Mouse (Mus musculus): ENCODE measurements around the gene Xylb. TPM values are rescaled to one million over a fixed set of nuclear protein-coding genes. Genes with fewer than 3 reads are reported as not detected.
A peak's percentile ranks its signal among the peaks of the same experiment; 100 is the strongest.

The Xylb gene
- total RNA-seq, 2 experiments from 2014 or later: 0.13 to 0.14 TPM

DNA sequence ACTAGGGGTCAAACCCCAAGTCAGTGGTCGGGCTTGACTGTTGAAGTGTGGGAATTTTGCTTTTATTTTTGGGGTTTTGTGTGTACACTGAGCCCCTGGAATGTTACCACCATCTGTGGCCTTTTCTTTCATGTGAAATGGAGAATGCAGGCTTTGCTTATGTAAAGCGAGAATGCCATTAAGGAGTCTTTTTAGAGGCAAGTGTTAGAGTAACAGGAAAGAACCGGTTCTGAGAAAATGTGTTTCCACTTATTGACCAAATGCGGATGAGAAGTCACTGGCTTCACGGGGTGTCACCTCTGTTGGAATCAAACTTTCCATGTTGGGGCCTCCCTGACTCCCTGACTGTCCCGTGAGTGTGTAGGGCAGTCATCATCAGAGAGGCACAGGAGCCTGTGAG lies 18.4 kb downstream of the Xylb start:
- no peak for TF ChIP-seq CTCF (IDR thresholded peaks at IDR 0.05)
- Histone ChIP-seq H3K27ac (no peak overlapping the region), H3K4me3 (no peak overlapping the region)
- no peak for DNase-seq
- intact Hi-C loops (cut with DNase I): no loop called here

DNA sequence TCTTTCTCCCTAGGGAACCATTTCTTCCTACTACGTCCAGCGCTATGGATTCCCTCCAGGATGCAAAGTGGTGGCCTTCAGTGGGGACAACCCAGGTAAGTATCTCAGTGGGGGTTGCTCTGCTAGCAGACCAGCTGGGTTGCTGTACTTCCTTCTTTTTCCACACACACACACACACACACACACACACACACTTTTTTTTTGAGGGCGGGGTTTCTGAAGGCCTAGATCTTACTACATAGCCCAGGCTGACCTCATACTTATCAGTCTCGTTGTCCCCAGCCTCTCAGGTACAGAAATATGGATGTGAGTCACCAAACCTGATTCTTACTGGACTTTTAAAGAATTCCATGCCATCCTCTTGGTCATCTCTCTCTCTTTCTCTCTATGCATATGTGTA lies 21.1 kb downstream of the Xylb start:
- H3K4me3 ChIP-seq: no peak overlapping the region
- no peak for DNase-seq
- intact Hi-C loops (cut with DNase I): no loop called here
- no peak overlapping the region for H3K27ac ChIP-seq
- no peak for TF ChIP-seq CTCF (IDR thresholded peaks at IDR 0.05)

GRCm38 (mm10) chr9:119382603-119383002 lies 25.4 kb downstream of the Xylb start:
- TF ChIP-seq CTCF (IDR thresholded peaks at IDR 0.05): no peak
- intact Hi-C loops (cut with DNase I): no loop called here

DNA sequence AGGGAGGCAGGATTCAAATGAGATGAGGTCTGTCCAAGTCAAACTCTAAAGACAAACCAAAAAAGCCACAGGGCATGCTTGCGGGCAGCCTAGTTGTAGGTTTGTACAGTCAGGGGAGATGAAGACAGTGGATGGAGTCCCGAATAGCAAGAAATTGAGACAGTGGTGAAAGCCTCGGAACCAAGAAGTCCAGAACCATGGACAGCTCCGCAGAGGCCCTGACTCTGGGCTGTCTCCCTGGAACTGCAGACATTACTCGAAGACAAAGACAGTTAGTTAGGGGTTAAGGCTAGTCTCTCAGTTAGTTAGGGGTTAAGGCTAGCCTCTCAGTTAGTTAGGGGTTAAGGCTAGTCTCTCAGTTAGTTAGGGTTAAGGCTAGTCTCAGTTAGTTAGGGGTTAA lies 31.8 kb downstream of the Xylb start:
- no peak for TF ChIP-seq CTCF (IDR thresholded peaks at IDR 0.05)
- Histone ChIP-seq H3K4me3 (no peak overlapping the region), H3K27ac (no peak overlapping the region)
- intact Hi-C loops (cut with DNase I): no loop called here
- DNase-seq: no peak

More at GRCm38 (mm10) chr9:119382603-119383002, 25.4 kb downstream of the Xylb start:
- DNase-seq: no peak
- Histone ChIP-seq H3K27ac (no peak overlapping the region), H3K4me3 (no peak overlapping the region)

GRCm38 (mm10) chr9:119390214-119390613 lies 33.0 kb downstream of the Xylb start:
- intact Hi-C loops (cut with DNase I): no loop called here
- H3K27ac ChIP-seq: no peak overlapping the region
- TF ChIP-seq CTCF (IDR thresholded peaks at IDR 0.05): no peak

DNA sequence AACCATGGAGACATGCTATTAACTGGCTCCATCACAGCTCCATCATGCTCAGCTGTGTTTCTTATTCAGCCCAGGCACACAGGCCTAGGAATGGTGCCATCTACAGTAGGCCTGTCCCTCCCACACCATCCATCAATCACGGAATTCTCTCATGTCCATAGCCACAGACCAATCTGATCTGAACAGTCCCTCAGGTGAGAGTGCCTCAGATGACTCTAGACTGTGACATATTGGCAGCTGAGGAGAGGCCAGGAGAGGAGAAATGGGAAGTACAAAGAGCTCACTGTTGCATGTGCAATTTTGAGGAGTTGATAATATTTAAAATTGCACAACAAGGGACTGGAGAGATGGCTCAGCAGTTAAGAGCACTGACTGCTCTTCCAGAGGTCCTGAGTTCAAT lies 37.6 kb downstream of the Xylb start:
- Histone ChIP-seq H3K27ac (no peak overlapping the region), H3K4me3 (no peak overlapping the region)
- no peak for DNase-seq
- no peak for TF ChIP-seq CTCF (IDR thresholded peaks at IDR 0.05)
- intact Hi-C loops (cut with DNase I): no loop called here

More at GRCm38 (mm10) chr9:119390214-119390613, 33.0 kb downstream of the Xylb start:
- H3K4me3 ChIP-seq: no peak overlapping the region
- no peak for DNase-seq

DNA sequence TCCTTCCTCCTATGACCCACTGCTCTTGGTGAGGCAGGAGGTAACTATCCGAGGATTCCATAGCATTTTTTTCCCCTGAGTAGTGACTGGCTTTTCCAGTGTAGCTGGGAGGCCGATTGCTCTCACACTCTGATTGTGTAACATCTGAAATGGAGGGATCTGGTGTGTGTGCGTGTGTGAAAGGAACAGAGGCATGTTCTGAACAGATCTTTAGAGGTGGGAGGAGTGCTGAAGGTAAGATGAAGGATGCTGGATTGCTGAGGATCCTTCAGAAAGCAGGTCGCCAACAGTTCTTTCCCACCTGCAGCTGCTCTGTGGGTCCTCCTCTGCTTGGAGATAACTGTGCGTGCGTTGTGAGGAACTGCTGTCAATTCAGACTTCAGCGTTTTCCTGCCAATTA lies 44.2 kb downstream of the Xylb start:
- DNase-seq: no peak
- no peak for TF ChIP-seq CTCF (IDR thresholded peaks at IDR 0.05)
- intact Hi-C loops (cut with DNase I): loop anchor here (2.0 kb wide), 1 partner anchor 45 kb away; the partner anchor contains the start of gene Xylb
- peak overlapping the region; percentile 93 for H3K27ac ChIP-seq
- H3K4me3 ChIP-seq: peak overlapping the region; percentile 95

- DNase-seq: peak; percentile 97
- peak; percentile 61 for TF ChIP-seq CTCF (IDR thresholded peaks at IDR 0.05)
- Histone ChIP-seq H3K4me3 (peak within 1 kb of the TSS; percentile 95), H3K27ac (peak within 1 kb of the TSS; percentile 93)
- intact Hi-C loops (cut with DNase I): loop anchor here (2.0 kb wide), 2 partner anchors 25 to 45 kb away; partner anchors contain the start of gene Xylb
Measured at GRCm38 (mm10) chr9:119401801-119402214, 44.6 kb downstream of the Xylb start, which contains the start of gene Acvr2b. Gene Acvr2b (plus strand): TSS chr9:119402118.

DNA sequence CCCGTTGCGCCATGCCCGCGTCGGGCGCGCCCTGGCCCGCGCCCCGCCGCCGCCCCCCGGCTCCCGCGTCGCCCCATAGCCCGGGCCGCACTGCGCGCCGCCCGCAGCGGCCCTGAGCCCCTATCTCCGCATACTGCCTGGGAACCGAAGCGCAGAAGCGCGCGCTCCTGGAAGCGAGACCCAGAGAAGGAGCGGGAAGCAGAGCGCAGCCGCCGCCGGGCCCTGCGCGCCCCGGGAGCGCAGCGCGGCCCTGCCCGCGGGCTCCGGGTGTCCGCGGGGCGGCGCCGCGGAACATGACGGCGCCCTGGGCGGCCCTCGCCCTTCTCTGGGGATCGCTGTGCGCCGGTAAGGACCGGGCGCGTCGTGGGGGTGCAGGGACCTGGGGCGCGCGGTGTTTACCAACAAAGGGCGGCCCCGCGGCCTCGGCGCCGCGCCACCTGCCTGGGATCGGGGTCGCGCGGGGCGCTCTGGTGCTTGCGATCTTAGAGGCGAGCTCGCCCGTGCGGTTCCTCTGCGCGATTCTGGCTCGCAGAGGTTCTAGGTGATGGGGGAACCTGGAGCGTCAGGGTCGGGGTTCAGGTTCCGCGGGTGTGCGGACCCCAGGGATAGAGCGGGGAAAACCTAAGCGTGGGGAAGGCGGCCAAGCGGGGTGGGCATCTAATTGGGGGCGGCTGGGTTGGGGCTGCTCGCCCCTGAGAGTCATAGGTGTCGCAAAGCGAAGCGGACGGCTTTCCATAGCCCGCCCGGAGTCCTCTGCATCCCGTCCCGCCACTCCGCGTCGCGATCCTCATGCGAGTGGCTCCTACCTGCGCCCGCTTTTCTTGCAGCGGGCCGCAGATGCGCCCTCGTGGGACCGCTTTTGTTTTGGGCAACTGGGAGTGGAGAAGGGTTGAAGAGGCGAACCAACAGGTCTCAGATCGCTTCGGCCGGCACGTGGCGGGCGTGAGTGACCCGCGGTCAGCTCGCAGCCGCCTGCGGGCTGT lies 45.4 kb downstream of the Xylb start:
- peak; percentile 76 for DNase-seq
- intact Hi-C loops (cut with DNase I): loop anchor here (2.0 kb wide), 1 partner anchor 24 kb away; no protein-coding TSS in a partner anchor
- Histone ChIP-seq H3K4me3 (peak overlapping the region; percentile 95), H3K27ac (peak overlapping the region; percentile 93)
- TF ChIP-seq CTCF (IDR thresholded peaks at IDR 0.05): peak; percentile 25; the same call in 1 of the 2 replicates

DNA sequence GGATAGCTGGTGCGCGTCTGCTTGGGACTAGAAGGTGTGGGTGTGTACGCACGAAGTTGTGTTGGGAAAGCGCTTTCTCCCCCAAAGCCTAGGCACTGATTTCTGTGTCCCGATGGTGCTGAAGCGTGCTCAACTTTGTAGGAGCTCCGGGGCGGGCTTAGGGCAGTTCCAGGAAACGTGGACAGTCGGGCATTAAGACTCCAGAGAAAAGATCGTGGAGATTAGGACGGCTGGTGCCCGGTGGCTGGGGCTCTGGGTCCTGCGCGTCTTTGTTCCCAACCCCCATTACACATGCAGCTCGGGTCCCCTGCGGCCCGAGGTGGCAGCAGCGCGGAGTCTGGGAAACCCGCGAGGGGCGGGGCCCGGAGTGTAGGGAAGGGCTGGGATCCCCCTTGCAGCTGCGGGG lies 46.1 kb downstream of the Xylb start:
- peak overlapping the region; percentile 95 for H3K4me3 ChIP-seq
- TF ChIP-seq CTCF (IDR thresholded peaks at IDR 0.05): no peak
- peak; percentile 62 for DNase-seq
- peak overlapping the region; percentile 93 for H3K27ac ChIP-seq
- intact Hi-C loops (cut with DNase I): loop anchor here (2.0 kb wide), 1 partner anchor 24 kb away; no protein-coding TSS in a partner anchor

DNA sequence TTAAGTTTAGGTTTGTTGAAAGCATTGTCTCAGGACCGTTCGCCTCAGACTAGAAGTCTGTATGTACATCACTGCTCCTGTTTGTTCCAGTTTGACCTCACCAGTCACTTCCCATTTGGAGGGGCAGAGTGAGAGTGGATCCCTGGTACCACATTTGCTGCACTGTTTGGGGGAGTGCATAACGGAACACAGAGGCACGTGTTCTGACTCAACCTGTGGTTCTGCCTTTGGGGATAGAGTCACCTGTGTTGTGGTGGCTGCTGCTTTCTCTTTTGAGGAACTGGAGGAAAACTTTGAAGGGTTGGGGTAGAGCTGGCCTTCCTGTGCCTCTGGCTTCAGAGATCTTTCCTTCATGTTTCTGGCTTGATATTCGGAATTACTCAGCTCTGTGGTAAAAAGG lies 46.9 kb downstream of the Xylb start:
- Histone ChIP-seq H3K27ac (no peak overlapping the region), H3K4me3 (no peak overlapping the region)
- no peak for DNase-seq
- TF ChIP-seq CTCF (IDR thresholded peaks at IDR 0.05): no peak
- intact Hi-C loops (cut with DNase I): no loop called here

DNA sequence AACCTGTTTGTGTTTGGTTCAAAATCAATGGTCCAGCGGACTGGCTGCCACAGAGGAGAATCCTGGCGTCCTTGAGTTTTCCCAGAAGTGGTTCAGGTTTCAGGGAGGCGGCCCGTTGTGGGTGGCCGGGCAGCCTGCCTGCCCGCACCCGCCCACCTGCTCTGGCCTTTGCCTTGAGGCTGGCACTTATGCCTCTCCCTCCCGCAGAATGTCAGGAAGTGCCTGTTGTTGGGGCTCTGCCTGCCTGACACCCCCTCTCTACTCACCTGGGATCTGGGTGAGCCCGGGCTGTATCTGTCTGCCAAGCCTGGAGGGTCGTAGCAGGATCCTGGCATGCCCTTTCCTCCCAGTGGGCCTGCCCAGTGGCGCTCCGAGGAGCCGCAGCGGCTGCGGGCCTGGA lies 50.7 kb downstream of the Xylb start:
- peak overlapping the region; percentile 95 for H3K27ac ChIP-seq
- intact Hi-C loops (cut with DNase I): no loop called here
- DNase-seq: peak; percentile 83
- peak overlapping the region; percentile 80 for H3K4me3 ChIP-seq
- no peak for TF ChIP-seq CTCF (IDR thresholded peaks at IDR 0.05)
